Mouse (Mus musculus) hindbrain, embryonic 10.5 days (tissue): Measurements from ENCODE around the gene Syce2. TPM values are rescaled to one million over a fixed set of nuclear protein-coding genes. Genes with fewer than 3 reads are reported as not detected.

Experiments
- DNase-seq: peaks from one replicate; pipeline ENCODE4 v3.0.0-alpha.2; 2017; ENCODE audit warnings: low spot score
- H3K27ac ChIP-seq: fragments of 300-500 bp; sonication (generic); 2 replicates; pipeline ENCODE4 v1.5.1; 2016; ENCODE audit warnings: mild to moderate bottlenecking, moderate library complexity
- H3K27me3 ChIP-seq: fragments of 300-500 bp; sonication (generic); 2 replicates; pipeline ENCODE4 v1.6.1; 2016; ENCODE audit warnings: mild to moderate bottlenecking; ENCODE audit not compliant: poor library complexity, insufficient read depth, severe bottlenecking
- H3K36me3 ChIP-seq: fragments of 300-500 bp; sonication (generic); 2 replicates; pipeline ENCODE4 v1.6.1; 2016; ENCODE audit warnings: mild to moderate bottlenecking, moderate library complexity
- H3K4me1 ChIP-seq: fragments of 300-500 bp; sonication (generic); replicated peaks from 2 replicates; pipeline ENCODE4 v1.6.1; 2016; ENCODE audit warnings: mild to moderate bottlenecking
- H3K4me3 ChIP-seq: fragments of 300-500 bp; sonication (generic); 2 replicates; pipeline ENCODE4 v1.5.1; 2016; ENCODE audit warnings: mild to moderate bottlenecking, moderate library complexity
- H3K9me3 ChIP-seq: fragments of 300-500 bp; sonication (generic); 2 replicates; pipeline ENCODE4 v1.6.1; 2016; ENCODE audit warnings: mild to moderate bottlenecking, moderate library complexity
- WGBS: fragments of 180-500 bp; shearing (Covaris S2); methylation state at CpG from one replicate; pipeline ENCODE4 v1.1.7; 2016; 5-methylcytosine and 5-hydroxymethylcytosine counted together
- polyA plus RNA-seq: library from polyadenylated mRNA; unstranded; fragments of >200 nt; fragmentation: Nextera tagmentation; extraction: Ambion mirVana; gene quantifications from 2 replicates; pipeline ENCODE4 v1.2.1, GENCODE M21; 2016

The Syce2 gene
- polyA plus RNA-seq, 1 experiment from 2014 or later: 61.5 TPM

DNA sequence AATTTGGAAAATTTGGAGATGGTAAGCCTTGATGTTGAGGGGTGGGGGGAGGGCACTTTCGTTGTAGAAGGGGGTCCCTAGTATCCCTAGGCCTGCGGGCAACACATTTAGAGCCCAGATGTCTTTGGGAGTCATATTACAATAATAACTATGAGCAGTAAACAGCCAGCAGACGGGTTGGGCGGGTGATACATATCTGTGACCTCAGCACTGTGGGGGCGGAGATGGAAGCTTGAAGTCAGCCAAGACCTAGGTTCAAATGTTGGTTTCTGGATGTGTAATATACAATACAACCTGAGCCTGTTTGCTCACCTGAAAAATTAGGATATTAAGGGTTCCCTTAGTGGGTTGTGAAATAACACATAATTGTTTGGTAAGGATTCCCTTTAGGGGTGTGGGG is 38.0 kb downstream of the Syce2 start:
- 78% methylated on average over 5 of the region's 5 CpGs for WGBS
- Histone ChIP-seq H3K27me3 (peaks cover 71% of the 10 kb centered on the region), H3K27ac (no peak overlapping the region), H3K9me3 (0 out of 2 replicates have a peak, but pooled peaks cover 5% of the 10 kb centered on the region), H3K36me3 (peaks cover 15% of the 10 kb centered on the region; the same call in 1 of the 2 replicates), H3K4me3 (no peak overlapping the region), H3K4me1 (peaks cover 35% of the 10 kb centered on the region)
- no peak for DNase-seq

DNA sequence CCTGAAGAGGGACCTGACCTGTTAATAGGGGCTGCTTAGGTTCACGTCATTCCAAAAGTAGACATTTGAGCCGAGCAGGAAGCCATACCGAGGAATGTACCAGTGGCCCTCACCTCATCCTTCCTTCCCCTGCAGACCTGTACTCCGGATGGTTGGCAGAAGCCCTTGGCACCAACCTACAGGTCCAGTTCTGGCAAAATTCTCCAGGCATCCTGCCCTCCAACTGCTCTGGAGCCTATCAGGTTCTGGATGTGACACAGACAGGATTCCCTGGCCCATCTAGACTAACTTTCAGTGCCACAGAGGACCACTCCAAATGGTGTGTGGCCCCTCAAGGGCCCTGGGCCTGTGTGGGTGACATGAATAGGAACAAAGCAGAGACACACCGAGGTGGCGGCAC is 38.6 kb downstream of the Syce2 start:
- peaks cover 20% of the 10 kb centered on the region for H3K36me3 ChIP-seq
- WGBS: 85% methylated on average over 6 of the region's 6 CpGs
- H3K27me3 ChIP-seq: peaks cover 71% of the 10 kb centered on the region
- DNase-seq: no peak
- H3K9me3 ChIP-seq: 0 out of 2 replicates have a peak, but pooled peaks cover 5% of the 10 kb centered on the region
- peaks cover 35% of the 10 kb centered on the region for H3K4me1 ChIP-seq
- no peak overlapping the region for H3K27ac ChIP-seq
- no peak overlapping the region for H3K4me3 ChIP-seq

DNA sequence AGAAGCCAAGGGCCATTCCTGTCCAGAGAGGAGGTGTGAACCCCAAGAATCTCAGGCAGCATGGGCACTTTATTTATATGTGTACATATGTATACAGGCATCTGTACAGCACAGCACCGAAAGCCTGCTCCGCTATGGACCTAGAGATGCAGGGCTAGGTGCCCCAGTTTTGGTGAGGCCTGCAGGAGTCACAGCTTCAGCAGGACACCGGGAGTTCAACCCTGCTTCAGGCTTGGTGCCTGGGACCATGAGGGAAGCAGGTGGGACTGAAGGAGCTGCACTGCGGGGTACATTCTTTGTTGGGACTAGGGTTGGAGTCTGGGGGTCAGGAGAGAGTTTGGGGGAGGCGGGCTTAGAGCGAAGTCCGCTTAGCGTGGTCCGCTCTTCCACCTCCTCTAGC is 39.9 kb downstream of the Syce2 start:
- 80% methylated on average over 9 of the region's 9 CpGs for WGBS
- H3K27ac ChIP-seq: no peak overlapping the region
- peaks cover 35% of the 10 kb centered on the region for H3K4me1 ChIP-seq
- 0 out of 2 replicates have a peak, but pooled peaks cover 5% of the 10 kb centered on the region for H3K9me3 ChIP-seq
- peaks cover 81% of the 10 kb centered on the region for H3K27me3 ChIP-seq
- H3K4me3 ChIP-seq: peak overlapping the region; percentile 48; the same call in 1 of the 2 replicates
- no peak for DNase-seq
- H3K36me3 ChIP-seq: peaks cover 30% of the 10 kb centered on the region

DNA sequence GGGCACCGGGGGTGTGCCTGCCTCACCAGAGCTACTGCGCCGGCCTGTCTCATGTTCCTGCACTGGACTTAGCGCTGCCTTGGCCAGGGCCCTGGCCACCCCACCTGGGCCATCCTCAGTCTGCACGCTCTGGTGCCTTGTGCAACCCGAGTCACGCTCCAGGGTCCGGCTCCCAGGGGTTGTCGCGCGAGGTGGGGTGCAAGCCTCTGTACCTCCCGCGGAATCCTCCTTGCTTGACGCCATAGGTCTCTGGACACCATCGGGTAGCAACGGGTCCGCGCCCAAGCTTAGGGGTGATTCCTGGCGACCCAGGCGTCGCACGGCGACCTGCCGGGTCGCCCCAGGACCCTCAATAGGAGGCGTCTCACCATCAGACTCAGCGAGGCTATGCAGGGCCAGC is 40.5 kb downstream of the Syce2 start:
- WGBS: 21% methylated on average over 27 of the region's 27 CpGs
- DNase-seq: no peak
- Histone ChIP-seq H3K4me3 (peak overlapping the region; percentile 48), H3K9me3 (0 out of 2 replicates have a peak, but pooled peaks cover 5% of the 10 kb centered on the region), H3K4me1 (peaks cover 35% of the 10 kb centered on the region), H3K27me3 (peaks cover 87% of the 10 kb centered on the region), H3K36me3 (peaks cover 33% of the 10 kb centered on the region), H3K27ac (0 out of 2 replicates have a peak overlapping the region, but pooled peaks have one; percentile 13)

DNA sequence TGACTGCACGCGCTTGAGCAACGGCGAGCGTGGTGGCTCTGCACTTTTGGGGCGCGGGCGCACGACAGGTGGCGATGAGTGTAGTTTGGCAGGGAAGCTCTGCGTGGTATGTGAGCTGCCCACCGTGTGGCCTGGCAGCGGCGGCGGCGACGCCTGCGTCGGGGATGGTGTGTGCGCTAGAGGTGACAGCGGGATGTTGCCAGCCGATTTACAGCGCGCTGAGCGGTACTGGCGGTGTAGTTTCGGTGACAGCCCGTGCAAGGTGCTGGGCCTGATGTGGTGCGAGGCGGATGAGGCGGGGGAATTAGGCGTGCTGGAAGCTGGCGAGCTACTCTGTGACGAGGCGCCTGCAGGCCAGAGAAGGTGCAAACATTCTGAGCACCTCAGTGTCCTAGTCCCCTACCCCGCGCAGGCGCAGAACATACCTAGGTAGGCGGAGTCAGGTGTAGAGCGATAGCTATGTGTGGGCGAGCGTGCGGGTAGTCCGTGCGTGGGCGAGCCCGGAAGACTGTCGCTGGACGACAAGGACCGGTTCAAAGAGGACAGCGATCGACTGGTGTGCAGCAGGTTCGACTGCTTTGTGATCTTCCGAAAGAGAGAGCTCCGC is 41.1 kb downstream of the Syce2 start:
- Histone ChIP-seq H3K4me3 (peak overlapping the region; percentile 48), H3K36me3 (peaks cover 37% of the 10 kb centered on the region), H3K27ac (peak overlapping the region; percentile 13), H3K27me3 (peaks cover 93% of the 10 kb centered on the region), H3K9me3 (0 out of 2 replicates have a peak, but pooled peaks cover 5% of the 10 kb centered on the region), H3K4me1 (peaks cover 41% of the 10 kb centered on the region)
- 2% methylated on average over 55 of the region's 55 CpGs for WGBS
- DNase-seq: peak; percentile 64

DNA sequence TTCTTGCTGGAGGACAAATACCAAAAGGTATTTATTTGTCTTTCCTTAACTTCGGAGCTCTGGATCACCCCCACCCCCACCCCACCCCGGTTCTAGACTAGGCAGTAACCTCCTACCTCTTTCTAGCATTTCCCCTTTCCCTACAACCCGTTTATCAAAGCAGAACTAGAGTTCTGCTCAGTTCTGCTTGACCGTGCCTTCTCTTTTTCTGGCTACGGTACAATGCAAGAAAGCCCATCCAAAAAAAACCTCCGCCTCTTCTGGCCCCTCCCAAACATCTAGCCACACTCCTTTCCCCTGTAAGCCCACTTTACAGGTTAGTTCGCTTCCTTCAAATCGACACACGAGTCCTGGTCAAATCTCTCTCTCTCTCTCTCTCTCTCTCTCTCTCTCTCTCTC is 41.6 kb downstream of the Syce2 start:
- Histone ChIP-seq H3K27me3 (peaks cover 98% of the 10 kb centered on the region), H3K27ac (peak overlapping the region; percentile 13; the same call in 1 of the 2 replicates), H3K36me3 (peaks cover 37% of the 10 kb centered on the region), H3K4me3 (peak overlapping the region; percentile 48), H3K4me1 (peaks cover 39% of the 10 kb centered on the region), H3K9me3 (0 out of 2 replicates have a peak, but pooled peaks cover 5% of the 10 kb centered on the region)
- 16% methylated on average over 9 of the region's 9 CpGs for WGBS
- no peak for DNase-seq

DNA sequence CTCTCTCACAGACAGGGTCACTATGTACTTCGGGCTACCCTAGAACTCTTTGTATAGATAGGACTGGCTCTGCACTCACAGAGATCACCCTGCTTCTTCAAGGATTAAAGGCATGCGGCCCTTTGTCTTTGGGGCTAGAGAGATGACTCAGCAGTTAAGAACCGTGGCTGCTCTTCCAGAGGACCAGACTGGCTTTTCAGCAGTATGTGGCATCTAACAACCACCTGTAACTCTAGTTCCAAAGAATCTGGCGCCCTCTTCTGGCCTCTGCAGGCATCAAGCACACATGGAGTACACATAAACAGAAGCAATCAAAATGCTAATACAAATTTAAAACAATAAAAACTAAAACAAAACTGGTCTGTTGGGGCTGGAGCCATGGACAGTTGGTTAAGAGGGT is 42.0 kb downstream of the Syce2 start:
- Histone ChIP-seq H3K4me3 (peak overlapping the region; percentile 48; the same call in 1 of the 2 replicates), H3K27ac (no peak overlapping the region), H3K36me3 (peaks cover 37% of the 10 kb centered on the region), H3K4me1 (peaks cover 34% of the 10 kb centered on the region), H3K27me3 (peaks cover 99% of the 10 kb centered on the region), H3K9me3 (0 out of 2 replicates have a peak, but pooled peaks cover 5% of the 10 kb centered on the region)
- no peak for DNase-seq
- WGBS: 32% methylated on average over 4 of the region's 4 CpGs

DNA sequence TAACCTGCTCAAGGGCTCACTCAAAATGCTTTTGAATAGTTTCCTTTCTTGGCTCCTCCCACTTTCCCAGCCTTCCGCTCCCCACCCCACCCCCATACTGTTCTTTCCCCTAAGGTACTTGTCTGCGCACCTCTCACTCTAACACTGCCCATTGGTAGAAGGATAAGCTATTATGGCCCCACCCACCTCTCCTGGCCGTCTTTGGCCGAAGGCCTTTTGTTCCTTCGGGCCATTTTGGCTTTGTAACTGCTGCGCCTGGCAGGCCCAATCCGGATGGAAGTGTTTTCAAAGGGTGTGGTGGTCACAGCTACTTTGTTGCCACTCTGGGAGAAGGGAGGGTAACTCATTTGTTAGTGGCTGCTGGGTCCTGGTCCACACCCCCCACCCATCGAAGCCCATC is 43.4 kb downstream of the Syce2 start:
- H3K36me3 ChIP-seq: peaks cover 46% of the 10 kb centered on the region
- no peak overlapping the region for H3K27ac ChIP-seq
- WGBS: 89% methylated on average over 8 of the region's 8 CpGs
- 0 out of 2 replicates have a peak, but pooled peaks cover 5% of the 10 kb centered on the region for H3K9me3 ChIP-seq
- H3K4me1 ChIP-seq: peaks cover 27% of the 10 kb centered on the region
- no peak overlapping the region for H3K4me3 ChIP-seq
- H3K27me3 ChIP-seq: peaks cover 98% of the 10 kb centered on the region
- no peak for DNase-seq

DNA sequence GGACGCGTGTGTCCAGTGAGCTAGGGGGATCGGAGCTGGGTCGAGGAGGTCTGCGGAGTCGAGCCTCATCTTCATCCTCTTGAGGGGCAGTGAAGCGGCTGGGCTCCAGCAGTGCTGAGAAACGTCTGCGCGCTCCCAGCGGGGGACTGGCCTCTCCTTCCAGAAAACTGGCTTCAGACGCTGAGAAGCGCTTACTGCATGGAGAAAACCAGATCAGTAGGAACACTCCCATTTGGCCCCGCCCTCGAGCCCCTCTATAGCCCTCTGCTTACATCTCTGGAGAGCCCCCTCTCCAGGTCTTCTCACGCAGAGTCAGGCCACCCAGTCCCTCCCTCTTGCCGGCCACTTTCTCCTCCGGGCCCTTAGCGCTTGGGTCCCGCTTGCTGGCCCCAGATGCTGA is 45.9 kb downstream of the Syce2 start:
- Histone ChIP-seq H3K4me1 (peaks cover 19% of the 10 kb centered on the region), H3K4me3 (no peak overlapping the region), H3K27me3 (peaks cover 81% of the 10 kb centered on the region), H3K36me3 (peaks cover 43% of the 10 kb centered on the region), H3K9me3 (0 out of 2 replicates have a peak, but pooled peaks cover 5% of the 10 kb centered on the region), H3K27ac (no peak overlapping the region)
- DNase-seq: no peak
- WGBS: 27% methylated on average over 20 of the region's 20 CpGs

DNA sequence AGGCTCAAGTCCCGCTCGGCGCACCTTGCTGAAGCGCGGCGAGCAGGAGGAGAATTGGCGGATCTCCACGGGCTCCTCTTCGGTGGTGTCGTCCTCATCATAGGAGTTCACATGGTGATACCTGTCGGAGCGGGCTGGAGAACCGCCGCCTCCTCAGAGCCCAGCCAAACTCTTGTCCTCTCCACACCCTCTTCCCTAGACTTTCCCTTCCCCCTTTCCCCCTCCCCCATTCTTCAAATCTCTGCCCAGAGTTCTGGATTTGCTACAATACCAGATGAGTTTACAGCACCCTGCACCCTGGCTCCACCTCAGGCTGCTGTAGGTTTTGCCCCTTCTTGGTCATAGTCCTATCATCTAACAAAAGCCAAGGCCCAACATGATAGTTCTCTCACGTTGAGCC is 46.7 kb downstream of the Syce2 start:
- H3K27me3 ChIP-seq: peaks cover 75% of the 10 kb centered on the region
- 0 out of 2 replicates have a peak, but pooled peaks cover 5% of the 10 kb centered on the region for H3K9me3 ChIP-seq
- no peak for DNase-seq
- peaks cover 10% of the 10 kb centered on the region for H3K4me1 ChIP-seq
- 88% methylated on average over 15 of the region's 15 CpGs for WGBS
- peaks cover 44% of the 10 kb centered on the region for H3K36me3 ChIP-seq
- H3K4me3 ChIP-seq: no peak overlapping the region
- no peak overlapping the region for H3K27ac ChIP-seq

DNA sequence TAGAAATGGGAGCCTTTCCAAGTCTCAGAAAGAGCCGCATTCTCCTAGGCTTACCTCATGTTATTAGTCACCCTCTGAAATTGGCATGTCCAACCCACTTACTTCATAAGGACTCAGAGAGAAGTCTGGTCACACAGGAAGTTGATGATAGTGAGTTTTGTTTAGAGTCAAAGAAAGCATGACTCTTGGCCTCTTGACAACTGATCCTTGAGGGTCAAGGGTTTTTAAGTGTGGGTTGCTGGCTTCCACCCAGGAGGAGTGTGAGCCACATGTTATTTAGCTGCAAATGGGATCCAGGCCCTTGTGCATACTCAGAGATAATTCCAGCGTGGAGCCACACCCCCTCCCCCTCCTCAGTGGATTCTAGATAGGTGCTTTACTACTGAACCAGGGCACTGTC is 49.7 kb downstream of the Syce2 start:
- no peak for DNase-seq
- H3K9me3 ChIP-seq: no peaks in the 10 kb centered on the region
- WGBS: 87% methylated on average over 2 of the region's 2 CpGs
- no peak overlapping the region for H3K27ac ChIP-seq
- H3K4me1 ChIP-seq: peaks cover 7% of the 10 kb centered on the region
- H3K36me3 ChIP-seq: peaks cover 32% of the 10 kb centered on the region
- peaks cover 61% of the 10 kb centered on the region for H3K27me3 ChIP-seq
- H3K4me3 ChIP-seq: no peak overlapping the region

DNA sequence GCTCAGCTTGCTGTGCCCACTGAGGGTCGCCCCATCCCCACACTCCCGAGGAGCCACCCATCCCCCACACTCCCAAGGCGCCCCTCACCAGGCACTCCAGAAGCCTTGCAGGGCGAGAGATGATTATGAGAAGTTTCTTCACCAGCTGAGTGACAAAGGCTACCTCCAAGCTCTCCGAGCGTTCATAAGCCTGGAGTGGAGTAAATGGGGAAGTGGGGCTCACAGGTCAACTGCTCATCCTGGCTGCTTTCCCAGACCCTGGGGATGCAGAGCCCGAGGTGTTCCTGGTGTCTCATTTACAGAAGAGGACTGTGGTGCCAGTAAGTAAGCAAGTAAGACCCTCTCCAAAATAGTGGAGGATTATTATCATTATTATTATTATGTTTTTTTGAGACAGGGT is 53.6 kb downstream of the Syce2 start:
- no peak for DNase-seq
- Histone ChIP-seq H3K4me1 (peaks cover 13% of the 10 kb centered on the region), H3K9me3 (no peaks in the 10 kb centered on the region), H3K4me3 (no peak overlapping the region), H3K27me3 (peaks cover 58% of the 10 kb centered on the region), H3K36me3 (peaks cover 13% of the 10 kb centered on the region), H3K27ac (no peak overlapping the region)
- 75% methylated on average over 7 of the region's 7 CpGs for WGBS

DNA sequence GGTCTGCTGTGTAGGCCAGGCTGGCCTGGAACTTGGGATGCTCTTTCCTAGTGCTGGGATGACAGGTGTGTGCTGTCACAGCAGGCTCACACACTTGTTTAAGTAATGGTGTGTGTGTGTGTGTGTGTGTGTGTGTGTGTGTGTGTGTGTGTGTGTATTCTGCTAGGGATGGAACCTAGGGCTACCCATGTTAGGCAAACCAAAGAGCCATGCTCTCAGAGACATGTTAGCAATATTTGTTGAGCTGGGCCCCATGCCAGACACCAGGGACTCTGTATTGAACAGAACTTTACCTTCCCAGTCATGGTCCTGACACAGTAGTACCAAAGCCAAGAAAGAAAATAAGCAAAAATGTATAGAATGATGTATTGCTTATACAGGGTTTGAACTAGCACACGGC is 55.6 kb downstream of the Syce2 start:
- WGBS: 86% methylated on average over 1 of the region's 1 CpGs
- Histone ChIP-seq H3K9me3 (no peaks in the 10 kb centered on the region), H3K27ac (no peak overlapping the region), H3K4me1 (peaks cover 13% of the 10 kb centered on the region), H3K36me3 (peaks cover 4% of the 10 kb centered on the region; the same call in 1 of the 2 replicates), H3K27me3 (peaks cover 71% of the 10 kb centered on the region), H3K4me3 (no peak overlapping the region)
- no peak for DNase-seq
